Mouse (Mus musculus): ENCODE data around the gene Bcan.

Bcan gene

DNA sequence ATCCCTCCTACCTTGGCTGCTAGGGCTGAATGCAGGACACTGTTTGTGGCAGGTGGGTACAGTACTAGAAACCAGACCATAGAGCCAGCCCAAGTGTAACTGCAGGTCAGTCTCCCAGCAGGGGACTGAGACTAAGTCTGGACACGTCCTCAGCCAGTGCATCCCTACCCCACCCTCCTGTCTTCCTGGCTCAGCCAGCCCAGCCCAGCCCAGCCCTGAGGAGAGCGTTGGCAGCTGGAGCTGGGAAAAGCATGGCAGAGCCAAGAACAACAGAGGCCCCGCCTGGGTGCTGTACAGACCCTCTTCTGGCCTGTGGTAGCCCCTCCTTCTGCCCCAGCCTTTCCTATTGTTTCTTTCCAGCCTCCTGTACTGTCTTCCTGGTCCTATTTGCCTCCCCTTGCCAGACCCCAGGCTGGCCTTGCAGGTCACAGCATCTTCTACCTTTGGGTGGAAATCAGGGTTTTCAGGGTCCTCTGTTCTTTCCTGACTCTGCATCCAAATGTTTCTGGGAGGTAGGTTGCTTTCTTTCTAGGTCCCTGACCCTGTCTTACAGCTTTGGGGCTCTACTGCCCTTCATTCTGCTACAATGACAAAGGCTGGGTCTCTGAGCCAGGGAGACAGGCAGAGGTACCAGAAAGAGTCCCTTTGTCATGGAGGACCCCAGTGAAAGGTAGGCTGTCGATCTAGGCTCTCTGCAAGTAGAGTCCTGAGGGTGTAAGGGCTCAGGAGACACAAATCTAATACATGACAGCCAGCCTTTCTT lies 55.0 kb downstream of the Bcan start:
- no peak for DNase-seq (ENCODE audit: low spot score)

DNA sequence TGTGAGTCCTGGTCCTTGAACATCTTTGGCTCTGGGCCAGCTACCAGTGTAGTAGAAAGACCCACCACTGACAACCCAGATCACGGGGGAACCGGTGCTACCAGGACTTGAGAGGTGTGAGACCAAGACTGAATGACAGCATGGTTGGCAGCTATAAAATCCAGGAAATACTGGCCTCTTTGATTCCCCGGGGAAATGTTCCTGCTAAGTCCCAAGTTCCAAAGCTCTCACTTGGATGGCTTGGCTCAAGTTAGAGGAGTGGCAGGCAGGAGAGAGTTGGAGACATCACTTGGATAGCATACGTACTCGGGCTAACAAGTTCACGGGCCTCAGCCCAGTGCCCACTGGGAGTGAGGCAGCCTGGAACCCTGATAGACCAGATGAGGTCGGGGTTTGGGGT lies 56.4 kb downstream of the Bcan start:
- no peak for DNase-seq (ENCODE audit: low spot score)

DNA sequence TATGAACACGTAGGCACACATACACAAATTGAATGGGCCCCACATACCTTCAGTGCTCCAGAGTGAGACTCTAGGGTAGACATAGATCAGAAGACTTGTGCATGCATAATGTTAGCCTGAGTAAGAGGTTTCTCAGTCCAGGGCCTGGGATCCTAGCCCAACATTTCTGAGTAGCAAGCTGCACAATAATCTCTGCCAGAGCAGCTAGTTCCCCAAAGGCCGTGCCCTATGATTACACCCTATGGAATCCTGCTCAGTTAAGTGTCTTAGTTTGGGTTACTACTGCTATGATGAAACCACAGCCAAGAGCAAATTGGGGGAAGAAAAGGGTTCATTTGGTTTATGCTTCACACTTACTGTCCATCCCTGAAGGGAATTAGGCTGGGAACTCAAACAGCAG lies 57.6 kb downstream of the Bcan start:
- DNase-seq (ENCODE audit: low spot score) = no peak

DNA sequence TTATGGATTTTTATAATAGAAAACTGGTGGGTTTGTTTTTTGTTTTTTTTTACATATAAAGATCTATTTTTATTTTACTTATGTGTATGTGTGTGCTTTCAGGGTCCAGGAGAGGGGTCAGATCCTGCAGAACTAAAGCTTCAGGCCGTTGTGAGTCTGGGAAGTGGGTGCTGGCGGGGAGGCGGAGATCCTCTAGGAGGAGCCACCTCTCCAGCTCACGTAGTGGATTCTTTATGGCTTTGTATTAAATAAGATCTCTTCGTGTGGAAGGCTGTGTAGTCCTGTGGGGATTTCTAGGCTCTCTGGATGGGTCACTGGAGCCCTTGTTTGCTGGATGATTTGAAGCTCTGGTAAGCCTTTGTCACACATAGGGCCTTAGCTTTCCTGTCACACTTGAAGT lies 59.4 kb downstream of the Bcan start:
- no peak for DNase-seq (ENCODE audit: low spot score)
